Mouse (Mus musculus) forebrain, embryonic 11.5 days (tissue): ENCODE measurements around the gene Armc10. TPM values are rescaled to one million over a fixed set of nuclear protein-coding genes. Genes with fewer than 3 reads are reported as not detected.

Experiments used
- ATAC-seq: fragments of 200-750 bp; cut with Nextera tagmentation; replicated peaks from 2 replicates; pipeline ENCODE4 v1.8.0; 2017; ENCODE audit warnings: moderate TSS enrichment; ENCODE audit not compliant: low FRiP score
- DNase-seq: peaks from one replicate; pipeline ENCODE4 v3.0.0-alpha.2; 2017; ENCODE audit warnings: low spot score
- H3K27ac ChIP-seq: fragments of 300-500 bp; sonication (generic); 2 replicates; pipeline ENCODE4 v1.5.1; 2014; ENCODE audit warnings: low read depth, low read length
- H3K27me3 ChIP-seq: fragments of 300-500 bp; sonication (generic); 2 replicates; pipeline ENCODE4 v1.6.1; 2014; ENCODE audit warnings: mild to moderate bottlenecking, low read length, mixed read lengths; ENCODE audit not compliant: control insufficient read depth, insufficient read depth
- H3K36me3 ChIP-seq: fragments of 300-500 bp; sonication (generic); 2 replicates; pipeline ENCODE4 v1.6.1; 2014; ENCODE audit warnings: mild to moderate bottlenecking, low read length, moderate library complexity, mixed read lengths; ENCODE audit not compliant: control insufficient read depth, insufficient read depth
- H3K4me1 ChIP-seq: fragments of 300-500 bp; sonication (generic); replicated peaks from 2 replicates; pipeline ENCODE4 v1.6.1; 2014; ENCODE audit warnings: low read length, mixed read lengths; ENCODE audit not compliant: control insufficient read depth, insufficient read depth
- H3K4me2 ChIP-seq: fragments of 300-500 bp; sonication (generic); 2 replicates; pipeline ENCODE4 v1.6.1; 2014; ENCODE audit warnings: low read depth, mild to moderate bottlenecking, low read length, moderate library complexity, mixed read lengths; ENCODE audit not compliant: severe bottlenecking
- H3K4me3 ChIP-seq: fragments of 300-500 bp; sonication (generic); 2 replicates; pipeline ENCODE4 v1.5.1; 2014; ENCODE audit warnings: low read depth, low read length
- H3K9ac ChIP-seq: fragments of 300-500 bp; sonication (generic); 2 replicates; pipeline ENCODE4 v1.6.1; 2014; ENCODE audit warnings: low read length
- H3K9me3 ChIP-seq: fragments of 300-500 bp; sonication (generic); 2 replicates; pipeline ENCODE4 v1.6.1; 2016; ENCODE audit warnings: low read length, mixed read lengths; ENCODE audit not compliant: control insufficient read depth
- WGBS: fragments of 180-500 bp; shearing (Covaris S2); extraction: QIAGEN DNeasy Blood & Tissue Kit; methylation state at CpG from one replicate; pipeline ENCODE4 v1.1.7; 2014; 5-methylcytosine and 5-hydroxymethylcytosine counted together
- polyA plus RNA-seq: library from polyadenylated mRNA; unstranded; fragments of >200 nt; fragmentation: Nextera tagmentation; extraction: Ambion mirVana; gene quantifications from 2 replicates; pipeline ENCODE4 v1.2.1, GENCODE M21; 2014

The Armc10 gene
- polyA plus RNA-seq, 1 experiment from 2014 or later, result 93.2 TPM

DNA sequence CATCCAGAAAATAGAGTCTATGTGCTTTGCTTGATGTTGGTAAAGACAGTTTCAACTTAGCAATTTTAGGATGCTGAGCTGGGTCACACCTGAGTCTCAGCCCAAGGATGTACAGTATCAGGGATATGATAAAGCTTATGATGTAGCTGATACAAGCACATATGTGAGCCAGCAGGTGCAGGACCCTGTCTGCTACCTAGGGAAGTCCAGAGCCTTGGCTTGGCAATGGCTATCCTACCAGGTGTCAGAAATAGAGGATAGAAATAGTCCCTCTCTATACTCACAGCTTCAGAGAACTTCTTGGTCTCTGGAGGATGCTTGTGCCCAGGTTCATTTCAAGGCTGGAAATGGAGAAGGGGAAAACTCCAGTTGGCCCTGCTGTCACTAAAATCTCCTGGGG is 19.7 kb upstream of the Armc10 start:
- Histone ChIP-seq H3K4me2 (no peak overlapping the region), H3K9me3 (no peaks in the 10 kb centered on the region), H3K9ac (no peak overlapping the region), H3K27me3 (no peaks in the 10 kb centered on the region), H3K36me3 (no peaks in the 10 kb centered on the region), H3K4me3 (no peak overlapping the region), H3K4me1 (no peaks in the 10 kb centered on the region), H3K27ac (no peak overlapping the region)
- ATAC-seq (no peak), DNase-seq (no peak)

DNA sequence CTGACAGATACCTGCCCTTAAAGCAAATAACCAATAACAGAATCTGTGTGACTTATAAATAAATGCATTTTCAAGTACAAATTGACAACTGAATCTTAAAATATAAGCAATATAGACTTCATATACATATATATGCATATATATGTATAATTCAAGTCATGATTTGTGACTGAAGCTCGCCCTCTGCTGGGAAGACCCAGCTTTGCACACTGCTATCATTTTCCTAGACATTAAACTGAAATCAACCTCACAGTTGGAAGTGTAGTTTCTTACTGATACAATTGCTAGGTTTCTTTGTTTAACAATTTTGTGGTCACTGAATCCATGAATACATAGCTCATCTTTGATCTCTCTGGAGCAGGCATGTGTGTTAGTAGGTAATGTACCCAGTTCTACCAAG is 4.7 kb upstream of the Armc10 start:
- peak; percentile 61 for DNase-seq
- H3K36me3 ChIP-seq, result no peaks in the 10 kb centered on the region

DNA sequence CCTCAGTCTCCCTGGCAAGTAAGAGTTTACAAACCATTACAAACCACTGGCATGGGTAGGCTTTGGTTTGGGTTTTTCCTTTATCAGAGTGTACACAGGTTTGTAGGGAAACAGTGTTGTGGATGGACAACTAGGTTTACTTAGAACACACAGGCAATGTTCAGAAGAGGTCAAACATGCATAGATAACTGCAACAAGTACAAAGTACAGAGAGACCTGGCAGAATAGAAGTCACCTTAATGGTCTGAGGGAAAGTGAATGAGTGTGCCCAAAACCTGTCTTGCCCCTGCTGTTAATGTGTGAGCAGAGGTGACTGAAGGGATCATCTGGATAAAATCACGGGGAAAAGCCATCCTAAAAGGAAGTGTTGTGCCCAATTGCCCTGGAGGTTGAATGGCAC is 2.0 kb upstream of the Armc10 start:
- Histone ChIP-seq H3K36me3 (no peaks in the 10 kb centered on the region), H3K4me1 (no peaks in the 10 kb centered on the region), H3K27me3 (no peaks in the 10 kb centered on the region), H3K4me3 (no peak overlapping the region), H3K4me2 (no peak overlapping the region), H3K9ac (no peak overlapping the region), H3K9me3 (no peaks in the 10 kb centered on the region), H3K27ac (no peak overlapping the region)
- DNase-seq (no peak), ATAC-seq (no peak)
- 43% methylated on average over 1 of the region's 1 CpGs for WGBS

More for the DNA sequence above, 4.7 kb upstream of the Armc10 start:
- Histone ChIP-seq H3K4me3 (no peak overlapping the region), H3K9me3 (no peaks in the 10 kb centered on the region), H3K27ac (no peak overlapping the region), H3K27me3 (no peaks in the 10 kb centered on the region), H3K4me1 (no peaks in the 10 kb centered on the region), H3K9ac (no peak overlapping the region), H3K4me2 (no peak overlapping the region)
- WGBS, result 3% methylated on average over 1 of the region's 1 CpGs
- no peak for ATAC-seq

DNA sequence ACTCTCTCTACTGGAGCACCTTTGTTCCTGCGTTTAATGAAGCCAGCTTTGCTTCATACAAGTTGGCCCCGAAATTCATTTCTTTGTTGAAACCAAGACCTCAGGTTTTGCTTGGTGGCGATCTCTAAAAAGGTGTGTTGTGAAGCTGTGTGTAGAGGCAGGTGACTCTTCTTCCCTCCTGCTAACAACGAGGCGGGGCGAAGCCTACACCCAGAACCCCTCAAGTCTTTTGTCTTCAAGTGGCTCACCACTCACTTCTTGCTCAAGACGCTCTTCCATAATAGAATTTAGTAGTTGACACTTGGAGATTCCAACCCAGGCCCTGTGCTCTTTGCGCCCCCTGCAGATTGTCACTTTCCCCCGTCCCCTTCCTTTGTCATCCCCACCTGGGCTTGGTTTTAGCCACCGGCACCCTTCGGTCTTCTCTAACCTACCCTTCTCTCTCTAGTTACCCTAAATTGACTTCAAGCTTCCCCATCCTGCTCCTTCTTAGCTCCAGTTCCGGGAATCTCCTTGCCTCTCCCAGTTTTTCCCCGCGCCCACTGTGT is 648 bp upstream of the Armc10 start:
- ATAC-seq (peak; percentile 1; the same call in 1 of the 2 replicates), DNase-seq (no peak)
- Histone ChIP-seq H3K27ac (no peak overlapping the region), H3K4me2 (peak overlapping the region; percentile 45), H3K9ac (0 out of 2 replicates have a peak overlapping the region, but pooled peaks have one; percentile 5), H3K27me3 (no peaks in the 10 kb centered on the region), H3K9me3 (no peaks in the 10 kb centered on the region), H3K4me1 (no peaks in the 10 kb centered on the region), H3K4me3 (peak overlapping the region; percentile 84), H3K36me3 (peaks cover 5% of the 10 kb centered on the region; the same call in 1 of the 2 replicates)
- WGBS, result 11% methylated on average over 14 of the region's 14 CpGs

DNA sequence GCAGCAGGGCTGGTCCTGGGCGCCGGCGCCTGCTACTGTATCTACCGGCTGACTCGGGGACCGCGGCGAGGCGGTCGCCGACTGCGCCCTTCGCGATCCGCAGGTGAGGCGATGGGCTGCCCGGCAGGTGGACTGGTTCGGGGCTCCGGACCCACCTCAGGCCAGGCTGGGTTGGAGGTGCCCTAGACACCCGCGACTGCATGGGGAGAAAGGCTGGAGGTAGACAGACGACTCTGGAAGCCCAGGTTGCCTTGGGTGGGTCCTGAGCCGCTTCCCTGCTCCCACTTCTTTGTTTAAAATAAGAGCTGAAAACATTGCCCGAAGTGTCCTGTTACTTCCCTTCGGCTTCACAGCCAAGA is 499 bp downstream of the Armc10 start:
- peak overlapping the region; percentile 90 for H3K27ac ChIP-seq
- under 1% methylated on average over 25 of the region's 25 CpGs for WGBS
- DNase-seq, result no peak
- no peak for ATAC-seq
- no peaks in the 10 kb centered on the region for H3K27me3 ChIP-seq
- H3K4me2 ChIP-seq, result peak overlapping the region; percentile 81
- peak overlapping the region; percentile 84 for H3K4me3 ChIP-seq
- H3K4me1 ChIP-seq, result no peaks in the 10 kb centered on the region
- peaks cover 5% of the 10 kb centered on the region; the same call in 1 of the 2 replicates for H3K36me3 ChIP-seq
- H3K9me3 ChIP-seq, result no peaks in the 10 kb centered on the region
- peak overlapping the region; percentile 91 for H3K9ac ChIP-seq

DNA sequence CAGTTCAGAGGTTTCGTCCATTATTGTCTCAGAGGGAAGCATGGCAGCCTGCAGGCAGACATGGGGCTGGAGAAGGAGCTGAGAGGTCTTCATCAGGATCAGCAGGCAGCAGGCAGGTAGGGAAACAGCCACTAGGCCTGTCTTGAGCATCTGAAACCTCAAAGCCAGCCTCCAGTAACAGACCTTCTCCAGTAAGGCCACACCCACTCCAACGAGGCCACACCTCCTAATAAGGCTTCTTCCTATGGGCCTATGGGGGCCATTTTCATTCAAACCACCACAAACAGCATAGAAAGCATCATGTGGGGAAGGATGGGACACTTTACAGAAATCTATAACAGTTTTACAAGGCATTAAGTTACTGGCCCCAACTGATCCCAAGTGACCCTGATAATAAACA is 5.1 kb downstream of the Armc10 start:
- DNase-seq (peak; percentile 38), ATAC-seq (no peak)
- H3K9ac ChIP-seq, result no peak overlapping the region
- no peak overlapping the region for H3K4me2 ChIP-seq
- no peak overlapping the region for H3K27ac ChIP-seq
- H3K36me3 ChIP-seq, result peaks cover 14% of the 10 kb centered on the region; the same call in 1 of the 2 replicates
- WGBS, result 83% methylated on average over 2 of the region's 2 CpGs
- no peaks in the 10 kb centered on the region for H3K4me1 ChIP-seq
- no peak overlapping the region for H3K4me3 ChIP-seq
- H3K9me3 ChIP-seq, result no peaks in the 10 kb centered on the region
- no peaks in the 10 kb centered on the region for H3K27me3 ChIP-seq

DNA sequence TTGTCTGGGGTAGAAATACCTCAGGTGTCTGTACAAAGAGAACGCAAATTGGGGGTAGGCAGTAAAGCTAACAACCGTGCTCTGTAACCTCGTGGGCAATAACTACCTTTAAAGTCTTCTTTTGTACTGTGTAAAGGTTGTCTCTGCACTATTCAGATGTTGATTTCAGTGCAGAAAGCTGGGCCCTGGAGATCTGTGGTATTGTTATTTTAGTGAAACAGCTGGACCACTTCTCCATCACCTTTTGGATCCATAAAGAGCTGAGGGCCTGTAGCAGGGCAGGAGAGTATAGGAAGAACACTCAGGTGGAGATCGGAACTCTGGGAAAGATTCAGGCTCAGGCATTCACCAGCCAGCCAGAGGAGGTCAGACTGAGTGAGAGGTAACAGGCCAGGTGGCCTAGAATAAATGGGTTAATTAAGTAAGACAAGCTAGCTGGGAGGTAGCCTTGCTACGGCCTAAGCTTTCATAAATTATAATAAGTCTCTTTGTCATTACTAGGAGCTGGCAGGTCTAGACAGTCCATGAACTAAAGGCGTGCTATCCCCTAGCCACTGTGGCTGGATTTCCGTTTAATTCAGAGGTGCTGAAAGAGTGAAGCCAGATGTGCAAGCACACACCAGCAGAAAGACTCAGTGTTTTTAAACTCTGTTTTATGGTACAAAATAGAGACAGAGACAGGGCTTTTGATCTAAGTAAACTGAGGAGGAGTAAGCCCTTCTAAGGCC is 6.4 kb downstream of the Armc10 start:
- Histone ChIP-seq H3K9me3 (no peaks in the 10 kb centered on the region), H3K36me3 (peaks cover 14% of the 10 kb centered on the region; the same call in 1 of the 2 replicates), H3K27ac (no peak overlapping the region), H3K4me1 (no peaks in the 10 kb centered on the region), H3K4me2 (no peak overlapping the region), H3K27me3 (no peaks in the 10 kb centered on the region), H3K4me3 (no peak overlapping the region), H3K9ac (no peak overlapping the region)
- 93% methylated on average over 7 of the region's 7 CpGs for WGBS
- DNase-seq (peak; percentile 8), ATAC-seq (no peak)

DNA sequence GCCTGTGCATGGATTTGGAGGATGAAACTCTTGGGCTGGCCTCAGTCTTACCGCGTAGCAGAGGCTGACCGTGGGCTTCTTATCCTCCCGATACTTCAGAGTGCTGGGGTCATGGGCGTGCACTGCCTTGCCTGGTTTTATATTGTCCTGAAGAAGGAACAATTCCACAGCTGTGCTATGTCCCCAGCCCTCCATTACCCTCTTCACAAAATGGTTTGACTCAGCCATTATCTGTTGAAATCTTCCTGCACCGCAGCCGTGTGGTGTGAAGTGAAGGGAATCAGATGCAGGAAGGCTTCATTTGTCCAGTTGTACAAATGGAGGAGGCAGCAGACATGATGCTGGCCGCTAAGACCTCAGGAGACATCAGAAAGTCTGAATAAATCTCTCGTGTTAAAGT is 11.3 kb downstream of the Armc10 start:
- Histone ChIP-seq H3K4me3 (no peak overlapping the region), H3K4me1 (no peaks in the 10 kb centered on the region), H3K27ac (no peak overlapping the region), H3K27me3 (no peaks in the 10 kb centered on the region), H3K9ac (no peak overlapping the region), H3K9me3 (no peaks in the 10 kb centered on the region), H3K36me3 (peaks cover 11% of the 10 kb centered on the region; the same call in 1 of the 2 replicates), H3K4me2 (no peak overlapping the region)
- whole genome bisulfite sequencing, result 93% methylated on average over 9 of the region's 9 CpGs
- DNase-seq, result no peak
- ATAC-seq, result no peak

DNA sequence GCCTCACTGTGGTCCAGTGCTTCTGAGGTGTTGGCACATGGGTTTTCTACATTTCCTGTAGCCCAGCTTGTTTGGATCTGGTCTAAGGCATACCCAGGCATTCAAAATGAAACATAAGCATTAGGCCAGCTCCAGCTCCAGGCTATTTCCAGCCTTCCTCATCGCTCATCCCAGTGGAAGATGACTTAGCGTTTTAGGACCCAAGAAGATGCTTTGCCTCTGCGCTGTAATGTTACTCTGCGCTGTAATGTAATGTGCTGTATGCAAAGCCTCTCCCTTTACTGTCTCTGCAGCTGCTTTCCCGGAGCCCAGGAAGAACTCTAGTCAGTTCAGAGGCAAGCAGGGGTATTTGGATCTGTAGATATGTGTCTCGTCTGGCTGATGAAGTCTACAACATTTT is 12.4 kb downstream of the Armc10 start:
- WGBS, result 89% methylated on average over 6 of the region's 6 CpGs
- peaks cover 12% of the 10 kb centered on the region; the same call in 1 of the 2 replicates for H3K36me3 ChIP-seq

More for the DNA sequence above, 12.4 kb downstream of the Armc10 start:
- DNase-seq (peak; percentile 35), ATAC-seq (no peak)
- Histone ChIP-seq H3K4me2 (no peak overlapping the region), H3K4me1 (no peaks in the 10 kb centered on the region), H3K4me3 (no peak overlapping the region), H3K27me3 (no peaks in the 10 kb centered on the region), H3K9ac (no peak overlapping the region), H3K27ac (no peak overlapping the region), H3K9me3 (no peaks in the 10 kb centered on the region)
